Mouse (Mus musculus) kidney, embryonic 15.5 days (tissue): ENCODE results near the gene Mrpl37. TPM values are rescaled to one million over a fixed set of nuclear protein-coding genes. Genes with fewer than 3 reads are reported as not detected.
"Not testable (repeated sequence)": the region's sequence is repeated elsewhere in the genome, so short reads cannot be mapped to it uniquely, and the experiment has no call there.

Source experiments
- ATAC-seq: fragments of 200-750 bp; cut with Nextera tagmentation; replicated peaks from 2 replicates; pipeline ENCODE4 v1.8.0; 2017; ENCODE audit warnings: moderate TSS enrichment; ENCODE audit not compliant: low FRiP score
- H3K27ac ChIP-seq: fragments of 300-500 bp; sonication (generic); 2 replicates; pipeline ENCODE4 v1.5.1; 2015; ENCODE audit warnings: mild to moderate bottlenecking, inconsistent platforms
- H3K27me3 ChIP-seq: fragments of 300-500 bp; sonication (generic); 2 replicates; pipeline ENCODE4 v1.6.1; 2015; ENCODE audit warnings: inconsistent platforms
- H3K36me3 ChIP-seq: fragments of 300-500 bp; sonication (generic); 2 replicates; pipeline ENCODE4 v1.6.1; 2015; ENCODE audit warnings: inconsistent platforms
- H3K4me1 ChIP-seq: fragments of 300-500 bp; sonication (generic); 2 replicates; pipeline ENCODE4 v1.6.1; 2015; ENCODE audit warnings: inconsistent platforms
- H3K4me2 ChIP-seq: fragments of 300-500 bp; sonication (generic); 2 replicates; pipeline ENCODE4 v1.6.1; 2015; ENCODE audit warnings: moderate library complexity, mild to moderate bottlenecking, inconsistent platforms
- H3K4me3 ChIP-seq: fragments of 300-500 bp; sonication (generic); replicated peaks from 2 replicates; pipeline ENCODE4 v1.5.1; 2015; ENCODE audit warnings: mild to moderate bottlenecking, inconsistent platforms
- H3K9ac ChIP-seq: fragments of 300-500 bp; sonication (generic); 2 replicates; pipeline ENCODE4 v1.6.1; 2015; ENCODE audit warnings: mild to moderate bottlenecking, inconsistent platforms
- H3K9me3 ChIP-seq: fragments of 300-500 bp; sonication (generic); replicated peaks from 2 replicates; pipeline ENCODE4 v1.6.1; 2016; ENCODE audit warnings: inconsistent platforms
- WGBS: fragments of 180-500 bp; shearing (Covaris S2); methylation state at CpG from one replicate; pipeline ENCODE4 v1.1.7; 2015; ENCODE audit warnings: mixed read lengths; 5-methylcytosine and 5-hydroxymethylcytosine counted together
- polyA plus RNA-seq: library from polyadenylated mRNA; unstranded; fragments of >200 nt; fragmentation: Nextera tagmentation; extraction: Ambion mirVana; gene quantifications from 2 replicates; pipeline ENCODE4 v1.2.1, GENCODE M21; 2015

The Mrpl37 gene
- polyA plus RNA-seq: 108 TPM in 2 replicates

- Histone ChIP-seq H3K36me3 (peaks cover 34% of the 10 kb centered on the region), H3K27me3 (no peaks in the 10 kb centered on the region), H3K4me2 (peak within 1 kb of the TSS; percentile 97), H3K4me3 (peak within 1 kb of the TSS; percentile 76), H3K4me1 (peaks cover 19% of the 10 kb centered on the region), H3K9ac (peak within 1 kb of the TSS; percentile 76), H3K27ac (peak within 1 kb of the TSS; percentile 61), H3K9me3 (no peaks in the 10 kb centered on the region)
- peak; percentile 99 for ATAC-seq
- under 1% methylated on average over 60 of the region's 60 CpGs for WGBS
These were observed at the start of gene Mrpl37, which contains the start of gene Cyb5rl for GRCm38 (mm10) chr4:107066252-107067124. Gene Mrpl37, minus strand, starts transcription at chr4:107066868. Gene Cyb5rl, plus strand, starts transcription at chr4:107066988.

- Histone ChIP-seq H3K9ac (no peak overlapping the region), H3K27me3 (no peaks in the 10 kb centered on the region), H3K27ac (no peak overlapping the region), H3K4me1 (peaks cover 14% of the 10 kb centered on the region), H3K36me3 (no peaks in the 10 kb centered on the region), H3K4me3 (no peak overlapping the region), H3K4me2 (no peak overlapping the region), H3K9me3 (no peaks in the 10 kb centered on the region)
- ATAC-seq: peak; percentile 75; the same call in 1 of the 2 replicates
- 15% methylated on average over 8 of the region's 8 CpGs for WGBS
These were observed 47.6 kb upstream of the Mrpl37 start for GRCm38 (mm10) chr4:107114278-107114677.

- H3K9me3 ChIP-seq, ATAC-seq, H3K27ac ChIP-seq, H3K9ac ChIP-seq, H3K36me3 ChIP-seq, H3K4me2 ChIP-seq, H3K27me3 ChIP-seq, H3K4me3 ChIP-seq: not testable (repeated sequence)
- 88% methylated on average over 6 of the region's 6 CpGs for WGBS
- peaks cover 20% of the 10 kb centered on the region for H3K4me1 ChIP-seq
These were observed 42.5 kb upstream of the Mrpl37 start for GRCm38 (mm10) chr4:107109181-107109580.

- 12% methylated on average over 13 of the region's 13 CpGs for WGBS
These were observed 41.6 kb upstream of the Mrpl37 start for GRCm38 (mm10) chr4:107108291-107108731.

GRCm38 (mm10) chr4:107106777-107107176 lies 40.1 kb upstream of the Mrpl37 start:
- H3K36me3 ChIP-seq: no peaks in the 10 kb centered on the region
- no peak overlapping the region for H3K9ac ChIP-seq
- H3K27ac ChIP-seq: no peak overlapping the region
- no peak for ATAC-seq
- no peak overlapping the region for H3K4me2 ChIP-seq
- WGBS: 76% methylated on average over 16 of the region's 16 CpGs
- H3K27me3 ChIP-seq: no peaks in the 10 kb centered on the region
- H3K4me1 ChIP-seq: peaks cover 23% of the 10 kb centered on the region
- no peak overlapping the region for H3K4me3 ChIP-seq
- no peaks in the 10 kb centered on the region for H3K9me3 ChIP-seq

More at GRCm38 (mm10) chr4:107108291-107108731, 41.6 kb upstream of the Mrpl37 start:
- Histone ChIP-seq H3K27me3 (no peaks in the 10 kb centered on the region), H3K9ac (no peak overlapping the region), H3K9me3 (no peaks in the 10 kb centered on the region), H3K27ac (peak overlapping the region; percentile 29; the same call in 1 of the 2 replicates), H3K4me1 (peaks cover 15% of the 10 kb centered on the region), H3K4me2 (peak overlapping the region; percentile 49), H3K36me3 (no peaks in the 10 kb centered on the region), H3K4me3 (0 out of 2 replicates have a peak overlapping the region, but pooled peaks have one; percentile 7)
- peak; percentile 85 for ATAC-seq

GRCm38 (mm10) chr4:107102220-107102619 lies 35.6 kb upstream of the Mrpl37 start:
- peaks cover 14% of the 10 kb centered on the region for H3K4me1 ChIP-seq
- no peaks in the 10 kb centered on the region for H3K9me3 ChIP-seq
- H3K27me3 ChIP-seq: 0 out of 2 replicates have a peak, but pooled peaks cover 5% of the 10 kb centered on the region
- no peak overlapping the region for H3K4me2 ChIP-seq
- H3K27ac ChIP-seq: no peak overlapping the region
- no peaks in the 10 kb centered on the region for H3K36me3 ChIP-seq
- H3K4me3 ChIP-seq: no peak overlapping the region
- H3K9ac ChIP-seq: no peak overlapping the region
- 66% methylated on average over 8 of the region's 8 CpGs for WGBS
- ATAC-seq: no peak

GRCm38 (mm10) chr4:107098791-107099525 lies 32.3 kb upstream of the Mrpl37 start:
- Histone ChIP-seq H3K36me3 (no peaks in the 10 kb centered on the region), H3K27ac (no peak overlapping the region), H3K9me3 (no peaks in the 10 kb centered on the region), H3K4me3 (no peak overlapping the region), H3K4me1 (peaks cover 14% of the 10 kb centered on the region), H3K27me3 (0 out of 2 replicates have a peak, but pooled peaks cover 8% of the 10 kb centered on the region), H3K4me2 (no peak overlapping the region), H3K9ac (no peak overlapping the region)
- 68% methylated on average over 17 of the region's 17 CpGs for WGBS
- no peak for ATAC-seq

- Histone ChIP-seq H3K36me3 (no peaks in the 10 kb centered on the region), H3K27me3 (0 out of 2 replicates have a peak, but pooled peaks cover 8% of the 10 kb centered on the region), H3K4me3 (no peak overlapping the region), H3K4me1 (peaks cover 14% of the 10 kb centered on the region), H3K4me2 (no peak overlapping the region), H3K9ac (no peak overlapping the region), H3K27ac (no peak overlapping the region), H3K9me3 (no peaks in the 10 kb centered on the region)
- 53% methylated on average over 10 of the region's 10 CpGs for WGBS
- no peak for ATAC-seq
These were observed 31.7 kb upstream of the Mrpl37 start for GRCm38 (mm10) chr4:107098375-107098774.

- H3K4me1 ChIP-seq: peaks cover 14% of the 10 kb centered on the region
- no peak overlapping the region for H3K9ac ChIP-seq
- H3K4me3 ChIP-seq: no peak overlapping the region
- 0 out of 2 replicates have a peak overlapping the region, but pooled peaks have one; percentile 28 for H3K4me2 ChIP-seq
- ATAC-seq: no peak; the same call in 1 of the 2 replicates
- 0 out of 2 replicates have a peak, but pooled peaks cover 8% of the 10 kb centered on the region for H3K27me3 ChIP-seq
- no peaks in the 10 kb centered on the region for H3K36me3 ChIP-seq
- H3K9me3 ChIP-seq: no peaks in the 10 kb centered on the region
- 23% methylated on average over 15 of the region's 15 CpGs for WGBS
- H3K27ac ChIP-seq: no peak overlapping the region
These were observed 31.2 kb upstream of the Mrpl37 start for GRCm38 (mm10) chr4:107097871-107098270.

GRCm38 (mm10) chr4:107096841-107097373 lies 30.2 kb upstream of the Mrpl37 start, which contains the start of gene Cdcp2:
Gene Cdcp2, plus strand, starts transcription at chr4:107096891.
- Histone ChIP-seq H3K4me3 (no peak within 1 kb of the TSS), H3K4me2 (no peak within 1 kb of the TSS), H3K27ac (no peak within 1 kb of the TSS), H3K4me1 (peaks cover 7% of the 10 kb centered on the region; the same call in 1 of the 2 replicates), H3K9ac (no peak within 1 kb of the TSS), H3K27me3 (0 out of 2 replicates have a peak, but pooled peaks cover 8% of the 10 kb centered on the region), H3K9me3 (no peaks in the 10 kb centered on the region), H3K36me3 (no peaks in the 10 kb centered on the region)
- no peak for ATAC-seq
- WGBS: 67% methylated on average over 16 of the region's 16 CpGs

- peaks cover 9% of the 10 kb centered on the region; the same call in 1 of the 2 replicates for H3K4me1 ChIP-seq
- WGBS: 53% methylated on average over 6 of the region's 6 CpGs
- no peak overlapping the region for H3K4me2 ChIP-seq
- no peaks in the 10 kb centered on the region for H3K36me3 ChIP-seq
- no peak overlapping the region for H3K27ac ChIP-seq
- no peak overlapping the region for H3K4me3 ChIP-seq
- H3K9me3 ChIP-seq: no peaks in the 10 kb centered on the region
- ATAC-seq: no peak
- H3K27me3 ChIP-seq: 0 out of 2 replicates have a peak, but pooled peaks cover 8% of the 10 kb centered on the region
- H3K9ac ChIP-seq: no peak overlapping the region
These were observed 29.4 kb upstream of the Mrpl37 start for GRCm38 (mm10) chr4:107096043-107096442.
